Mouse (Mus musculus) cortical plate, adult 2 months (tissue): ENCODE measurements around the gene Hmbs. TPM values are rescaled to one million over a fixed set of nuclear protein-coding genes. Genes with fewer than 3 reads are reported as not detected.

Source experiments
- H3K27ac ChIP-seq: fragments of 200-500 bp; 2 replicates; pipeline ENCODE4 v1.5.1; 2012; ENCODE audit warnings: low read length, control low read depth, inconsistent platforms; ENCODE audit not compliant: insufficient read depth
- H3K4me1 ChIP-seq: fragments of 200-500 bp; 2 replicates; pipeline ENCODE4 v1.6.1; 2011; ENCODE audit warnings: low read length; ENCODE audit not compliant: control insufficient read depth, insufficient read depth
- H3K4me3 ChIP-seq: fragments of 200-500 bp; 2 replicates; pipeline ENCODE4 v1.5.1; 2011; ENCODE audit warnings: mild to moderate bottlenecking, low read length, control low read depth; ENCODE audit not compliant: insufficient read depth
- CTCF ChIP-seq: fragments of 200-500 bp; IDR thresholded peaks from 2 replicates; pipeline ENCODE4 v1.5.1; 2011; ENCODE audit warnings: mild to moderate bottlenecking, control low read depth, low read length; ENCODE audit not compliant: insufficient read depth; ENCODE audit errors: extremely low read depth
- POLR2A ChIP-seq: fragments of 200-500 bp; IDR thresholded peaks from 2 replicates; pipeline ENCODE4 v1.6.1; 2011; ENCODE audit warnings: mild to moderate bottlenecking, low read length, control low read depth; ENCODE audit not compliant: insufficient read depth; ENCODE audit errors: extremely low read depth
- polyA plus RNA-seq: library from polyadenylated mRNA; depleted of rRNA; stranded (reverse); fragments of >200 nt; gene quantifications from 2 replicates; pipeline ENCODE4 v1.2.3, GENCODE M21; 2012

The Hmbs gene
- polyA plus RNA-seq, 1 experiment, result 31.2 TPM

- TF ChIP-seq POLR2A (no peak), CTCF (no peak)
- Histone ChIP-seq H3K27ac (no peak overlapping the region), H3K4me1 (peaks cover 9% of the 10 kb centered on the region), H3K4me3 (peak overlapping the region; percentile 78; the same call in 1 of the 2 replicates)
Observed at GRCm38 (mm10) chr9:44317452-44317851, 26.6 kb downstream of the Hmbs start.

- TF ChIP-seq CTCF (no peak), POLR2A (no peak)
Observed at GRCm38 (mm10) chr9:44314910-44315309, 29.1 kb downstream of the Hmbs start.

GRCm38 (mm10) chr9:44314257-44314547 lies 29.8 kb downstream of the Hmbs start:
- Histone ChIP-seq H3K27ac (no peak overlapping the region), H3K4me3 (no peak overlapping the region), H3K4me1 (peaks cover 9% of the 10 kb centered on the region)
- TF ChIP-seq CTCF (no peak), POLR2A (no peak)

More at GRCm38 (mm10) chr9:44314910-44315309, 29.1 kb downstream of the Hmbs start:
- Histone ChIP-seq H3K4me3 (no peak overlapping the region), H3K27ac (no peak overlapping the region), H3K4me1 (peaks cover 9% of the 10 kb centered on the region)

- peak overlapping the region; percentile 66 for H3K27ac ChIP-seq
- peaks cover 9% of the 10 kb centered on the region for H3K4me1 ChIP-seq
- no peak overlapping the region for H3K4me3 ChIP-seq
- TF ChIP-seq POLR2A, result no peak
- no peak for TF ChIP-seq CTCF
Observed at GRCm38 (mm10) chr9:44313476-44314256, 30.4 kb downstream of the Hmbs start.

- Histone ChIP-seq H3K27ac (peak overlapping the region; percentile 43), H3K4me3 (no peak overlapping the region), H3K4me1 (peaks cover 5% of the 10 kb centered on the region)
- no peak for TF ChIP-seq POLR2A
- no peak for TF ChIP-seq CTCF
Observed at GRCm38 (mm10) chr9:44311136-44312134, 32.6 kb downstream of the Hmbs start.

GRCm38 (mm10) chr9:44310750-44311135 lies 33.3 kb downstream of the Hmbs start:
- Histone ChIP-seq H3K27ac (peak overlapping the region; percentile 43), H3K4me3 (no peak overlapping the region), H3K4me1 (peaks cover 5% of the 10 kb centered on the region)
- no peak for TF ChIP-seq POLR2A
- TF ChIP-seq CTCF, result no peak

GRCm38 (mm10) chr9:44309756-44310155 lies 34.3 kb downstream of the Hmbs start:
- Histone ChIP-seq H3K4me3 (no peak overlapping the region), H3K4me1 (peaks cover 5% of the 10 kb centered on the region), H3K27ac (no peak overlapping the region)
- no peak for TF ChIP-seq CTCF

- no peak overlapping the region for H3K4me3 ChIP-seq
- H3K27ac ChIP-seq, result no peak overlapping the region
- no peaks in the 10 kb centered on the region for H3K4me1 ChIP-seq
- TF ChIP-seq CTCF (no peak), POLR2A (no peak)
Observed at GRCm38 (mm10) chr9:44307248-44307647, 36.8 kb downstream of the Hmbs start.

- H3K4me3 ChIP-seq, result no peak overlapping the region
- H3K4me1 ChIP-seq, result no peaks in the 10 kb centered on the region
- TF ChIP-seq POLR2A, result no peak
- TF ChIP-seq CTCF, result no peak
- no peak overlapping the region for H3K27ac ChIP-seq
Observed at GRCm38 (mm10) chr9:44306532-44306931, 37.5 kb downstream of the Hmbs start.
